Mouse (Mus musculus) ES-E14 (cell line): ENCODE data around the gene Nprl2.

Experiments used
- CHD2 ChIP-seq: IDR thresholded peaks from 2 replicates; pipeline ENCODE4 v1.6.1; 2014; ENCODE audit warnings: mild to moderate bottlenecking, low read depth, low read length, inconsistent platforms
- MAFK ChIP-seq: IDR thresholded peaks from 2 replicates; pipeline ENCODE4 v1.6.1; 2014; ENCODE audit warnings: mild to moderate bottlenecking, low read depth, low read length, inconsistent platforms; ENCODE audit not compliant: insufficient read depth
- ZNF384 ChIP-seq: IDR thresholded peaks from 2 replicates; pipeline ENCODE4 v1.6.1; 2012; ENCODE audit warnings: low read depth, low read length, inconsistent platforms

DNA sequence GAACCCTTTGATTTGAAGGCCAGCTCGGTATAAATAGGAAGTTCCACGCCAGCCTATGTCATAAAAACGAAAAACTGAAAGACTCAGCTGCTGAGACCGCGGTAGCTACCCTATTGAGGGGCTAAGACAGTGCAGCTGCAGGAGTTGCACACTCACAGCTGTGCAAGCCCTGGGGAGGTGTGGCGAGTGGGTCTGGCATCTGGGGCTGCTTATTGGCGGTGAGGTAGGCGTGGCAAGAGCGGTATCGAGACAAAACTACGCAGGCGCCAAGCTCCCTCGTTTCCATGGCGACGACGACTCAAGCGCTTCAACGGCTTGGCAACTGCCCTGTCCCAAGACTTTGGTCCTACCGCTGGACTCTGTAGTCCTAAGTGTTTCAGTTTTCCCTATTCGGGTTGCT, 5.0 kb downstream of the Nprl2 start, which contains the start of gene Zmynd10:
- TF ChIP-seq ZNF384 (no peak), CHD2 (no peak), MAFK (no peak)
